Mouse (Mus musculus): ENCODE measurements at regions not wholly inside any gene's neighbourhood (a gene's known extent, or its start where the extent isn't known, plus 50 kb on each side); places are given as distances from the start of the nearest gene placed in this dataset.

GRCm38 (mm10) chr14:76849636-76850035 lies 186.9 kb upstream of the Ccdc122 start:
- TF ChIP-seq CTCF (IDR thresholded peaks at IDR 0.05; ENCODE audit: insufficient read depth, low read depth, low read length): no peak
- TF ChIP-seq POLR2A (IDR thresholded peaks at IDR 0.05; ENCODE audit: insufficient read depth, low read depth, low read length): no peak
- H3K27ac ChIP-seq (ENCODE audit: insufficient read depth, low read depth, low read length): no peak overlapping the region
- WGBS: 79% methylated on average over 6 of the region's 6 CpGs
- no peak overlapping the region for H3K4me3 ChIP-seq (ENCODE audit: insufficient read depth, low read depth, low read length)
- H3K4me1 ChIP-seq (ENCODE audit: control insufficient read depth, insufficient read depth, low read length): no peaks in the 10 kb centered on the region

DNA sequence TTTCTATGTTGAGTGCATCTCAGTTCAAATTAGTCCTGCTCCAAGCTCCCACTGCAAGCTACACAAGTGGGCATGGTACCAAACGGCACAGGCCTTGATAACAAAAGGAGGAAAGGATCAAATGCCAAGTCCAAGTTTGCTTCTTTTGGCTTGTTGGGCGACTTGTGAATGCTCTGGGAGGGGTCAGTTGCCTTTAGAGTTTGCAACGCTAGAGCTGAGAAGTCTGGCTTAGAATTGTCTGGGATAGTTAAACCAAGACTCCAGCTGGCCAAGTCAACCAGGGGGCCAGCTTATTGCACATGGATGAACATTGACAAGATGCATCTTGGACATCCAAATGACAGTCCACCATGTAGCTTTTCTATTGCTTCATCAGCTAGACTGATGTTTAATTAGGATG lies 187.5 kb upstream of the Ccdc122 start:
- no peak for TF ChIP-seq POLR2A (IDR thresholded peaks at IDR 0.05; ENCODE audit: insufficient read depth, low read depth, low read length)
- no peak for TF ChIP-seq CTCF (IDR thresholded peaks at IDR 0.05; ENCODE audit: insufficient read depth, low read depth, low read length)
- no peaks in the 10 kb centered on the region for H3K4me1 ChIP-seq (ENCODE audit: control insufficient read depth, insufficient read depth, low read length)
- no peak overlapping the region for H3K27ac ChIP-seq (ENCODE audit: insufficient read depth, low read depth, low read length)
- H3K4me3 ChIP-seq (ENCODE audit: insufficient read depth, low read depth, low read length): no peak overlapping the region
- WGBS: 56% methylated on average over 3 of the region's 3 CpGs

- TF ChIP-seq POLR2A (IDR thresholded peaks at IDR 0.05; ENCODE audit: insufficient read depth, low read depth, low read length): no peak
- TF ChIP-seq CTCF (IDR thresholded peaks at IDR 0.05; ENCODE audit: insufficient read depth, low read depth, low read length): no peak
- H3K4me3 ChIP-seq (ENCODE audit: insufficient read depth, low read depth, low read length): no peak overlapping the region
- WGBS: 86% methylated on average over 3 of the region's 3 CpGs
- H3K27ac ChIP-seq (ENCODE audit: insufficient read depth, low read depth, low read length): no peak overlapping the region
- no peaks in the 10 kb centered on the region for H3K4me1 ChIP-seq (ENCODE audit: control insufficient read depth, insufficient read depth, low read length)
These were observed 190.9 kb upstream of the Ccdc122 start for GRCm38 (mm10) chr14:76845706-76846105.

GRCm38 (mm10) chr14:76844717-76845116 lies 191.9 kb upstream of the Ccdc122 start:
- H3K27ac ChIP-seq (ENCODE audit: insufficient read depth, low read depth, low read length): no peak overlapping the region
- TF ChIP-seq POLR2A (IDR thresholded peaks at IDR 0.05; ENCODE audit: insufficient read depth, low read depth, low read length) (no peak), CTCF (IDR thresholded peaks at IDR 0.05; ENCODE audit: insufficient read depth, low read depth, low read length) (no peak)
- no peak overlapping the region for H3K4me3 ChIP-seq (ENCODE audit: insufficient read depth, low read depth, low read length)
- WGBS: 90% methylated on average over 1 of the region's 1 CpGs
- no peaks in the 10 kb centered on the region for H3K4me1 ChIP-seq (ENCODE audit: control insufficient read depth, insufficient read depth, low read length)

GRCm38 (mm10) chr14:76837583-76838220 lies 198.9 kb upstream of the Ccdc122 start:
- no peak overlapping the region for H3K27ac ChIP-seq (ENCODE audit: insufficient read depth, low read depth, low read length)
- TF ChIP-seq CTCF (IDR thresholded peaks at IDR 0.05; ENCODE audit: insufficient read depth, low read depth, low read length) (no peak), POLR2A (IDR thresholded peaks at IDR 0.05; ENCODE audit: insufficient read depth, low read depth, low read length) (no peak)
- WGBS: 87% methylated on average over 5 of the region's 5 CpGs
- no peak overlapping the region for H3K4me3 ChIP-seq (ENCODE audit: insufficient read depth, low read depth, low read length)
- H3K4me1 ChIP-seq (ENCODE audit: control insufficient read depth, insufficient read depth, low read length): no peaks in the 10 kb centered on the region

- TF ChIP-seq POLR2A (IDR thresholded peaks at IDR 0.05; ENCODE audit: insufficient read depth, low read depth, low read length): no peak
- no peak for TF ChIP-seq CTCF (IDR thresholded peaks at IDR 0.05; ENCODE audit: insufficient read depth, low read depth, low read length)
- Histone ChIP-seq H3K4me1 (ENCODE audit: control insufficient read depth, insufficient read depth, low read length) (no peaks in the 10 kb centered on the region), H3K27ac (ENCODE audit: insufficient read depth, low read depth, low read length) (no peak overlapping the region), H3K4me3 (ENCODE audit: insufficient read depth, low read depth, low read length) (no peak overlapping the region)
- WGBS: 41% methylated on average over 10 of the region's 10 CpGs
These were observed 199.6 kb upstream of the Ccdc122 start for GRCm38 (mm10) chr14:76836926-76837516.

DNA sequence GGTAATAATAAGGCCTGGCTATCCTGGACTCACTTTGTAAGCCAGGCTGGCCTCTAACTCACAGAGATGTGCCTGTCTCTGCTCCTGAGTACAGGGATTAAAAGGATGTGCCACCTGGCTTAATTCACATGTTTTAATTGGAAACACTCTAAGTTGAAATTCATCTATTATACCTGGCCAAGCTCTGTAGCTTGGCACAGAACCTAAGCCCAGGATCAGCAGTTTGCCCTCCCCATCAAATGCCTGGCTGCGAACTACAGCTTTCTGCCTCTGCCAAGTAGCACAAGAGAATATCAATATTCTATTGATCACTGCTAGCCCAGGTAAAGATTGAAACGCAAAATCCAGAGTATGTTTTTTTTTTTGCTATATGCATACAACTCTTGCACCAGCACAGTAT lies 200.3 kb upstream of the Ccdc122 start:
- H3K4me3 ChIP-seq (ENCODE audit: insufficient read depth, low read depth, low read length): no peak overlapping the region
- H3K27ac ChIP-seq (ENCODE audit: insufficient read depth, low read depth, low read length): no peak overlapping the region
- no peak for TF ChIP-seq POLR2A (IDR thresholded peaks at IDR 0.05; ENCODE audit: insufficient read depth, low read depth, low read length)
- TF ChIP-seq CTCF (IDR thresholded peaks at IDR 0.05; ENCODE audit: insufficient read depth, low read depth, low read length): no peak
- WGBS: 93% methylated on average over 2 of the region's 2 CpGs
- H3K4me1 ChIP-seq (ENCODE audit: control insufficient read depth, insufficient read depth, low read length): no peaks in the 10 kb centered on the region

GRCm38 (mm10) chr14:76834084-76834483 lies 202.5 kb upstream of the Ccdc122 start:
- 76% methylated on average over 6 of the region's 6 CpGs for WGBS
- TF ChIP-seq POLR2A (IDR thresholded peaks at IDR 0.05; ENCODE audit: insufficient read depth, low read depth, low read length) (no peak), CTCF (IDR thresholded peaks at IDR 0.05; ENCODE audit: insufficient read depth, low read depth, low read length) (no peak)

GRCm38 (mm10) chr14:76829161-76829510 lies 207.4 kb upstream of the Ccdc122 start:
- TF ChIP-seq CTCF (IDR thresholded peaks at IDR 0.05; ENCODE audit: insufficient read depth, low read depth, low read length) (no peak), POLR2A (IDR thresholded peaks at IDR 0.05; ENCODE audit: insufficient read depth, low read depth, low read length) (no peak)
- 96% methylated on average over 1 of the region's 1 CpGs for WGBS
- Histone ChIP-seq H3K4me3 (ENCODE audit: insufficient read depth, low read depth, low read length) (no peak overlapping the region), H3K27ac (ENCODE audit: insufficient read depth, low read depth, low read length) (no peak overlapping the region), H3K4me1 (ENCODE audit: control insufficient read depth, insufficient read depth, low read length) (no peaks in the 10 kb centered on the region)

More at GRCm38 (mm10) chr14:76834084-76834483, 202.5 kb upstream of the Ccdc122 start:
- Histone ChIP-seq H3K4me3 (ENCODE audit: insufficient read depth, low read depth, low read length) (no peak overlapping the region), H3K4me1 (ENCODE audit: control insufficient read depth, insufficient read depth, low read length) (no peaks in the 10 kb centered on the region), H3K27ac (ENCODE audit: insufficient read depth, low read depth, low read length) (no peak overlapping the region)

Data from olfactory bulb, adult 2 months (tissue).